Mouse (Mus musculus) frontal cortex, adult 2 months (tissue): ENCODE results near the gene Mydgf. TPM values are rescaled to one million over a fixed set of nuclear protein-coding genes. Genes with fewer than 3 reads are reported as not detected.

Experiments
- DNase-seq, 2 experiments: peaks; one replicate each; pipeline ENCODE4 v3.0.0; 2022; ENCODE audit warnings: low spot score in 1 of 2; ENCODE audit errors: extremely low spot score in 1 of 2
- polyA plus RNA-seq: library from polyadenylated mRNA; depleted of rRNA; stranded (reverse); fragments of >200 nt; gene quantifications from 2 replicates; pipeline ENCODE4 v1.2.3, GENCODE M21; 2012; rRNA removed

Mydgf gene
- 43.1 and 43.8 TPM in 2 replicates for polyA plus RNA-seq

DNA sequence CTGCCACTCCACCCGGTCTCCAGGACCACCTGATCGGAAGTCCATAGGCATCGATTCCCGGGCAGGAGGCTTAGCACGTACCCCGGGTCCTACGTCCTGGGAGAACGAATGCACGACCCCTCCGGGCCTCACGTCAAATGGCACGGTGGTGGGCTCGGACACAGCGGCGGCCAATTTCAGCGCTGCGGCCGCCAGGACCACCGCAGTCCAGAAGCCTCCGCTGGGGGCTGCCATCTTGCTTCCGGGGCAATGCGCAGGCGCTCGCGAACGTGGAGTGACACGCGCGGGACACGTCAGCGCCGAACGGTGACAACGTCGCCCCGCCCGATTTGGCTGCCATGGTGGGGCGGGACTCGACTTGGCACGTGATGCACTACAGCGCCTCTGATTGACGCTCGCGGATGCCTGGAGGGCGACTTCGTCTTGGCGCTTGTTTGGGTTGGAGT lies at the start of gene Mydgf:
Gene Mydgf (minus strand): TSS at position 263 of the 446 bp plus-strand sequence.
- DNase-seq, result peak; percentile 88 to 97

DNA sequence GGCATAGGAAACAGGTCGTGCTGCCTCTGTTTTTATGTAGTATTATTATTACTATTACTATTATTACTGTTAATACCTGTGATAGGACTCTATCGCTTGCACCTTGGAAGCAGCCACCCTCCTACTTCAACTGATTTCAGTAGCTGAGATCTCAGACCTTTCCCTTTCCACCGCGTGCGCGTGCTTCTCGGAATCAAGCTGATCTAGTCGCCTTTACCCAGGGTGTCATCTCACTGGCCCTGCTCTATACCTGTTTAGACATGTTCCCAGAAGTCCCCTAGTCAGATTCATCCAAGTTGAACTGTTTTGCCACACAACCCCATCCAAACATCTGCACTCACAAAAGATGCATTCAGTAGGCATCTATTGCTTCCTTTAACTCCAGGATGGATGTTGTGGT lies 49.7 kb upstream of the Mydgf start:
- DNase-seq, result no peak

DNA sequence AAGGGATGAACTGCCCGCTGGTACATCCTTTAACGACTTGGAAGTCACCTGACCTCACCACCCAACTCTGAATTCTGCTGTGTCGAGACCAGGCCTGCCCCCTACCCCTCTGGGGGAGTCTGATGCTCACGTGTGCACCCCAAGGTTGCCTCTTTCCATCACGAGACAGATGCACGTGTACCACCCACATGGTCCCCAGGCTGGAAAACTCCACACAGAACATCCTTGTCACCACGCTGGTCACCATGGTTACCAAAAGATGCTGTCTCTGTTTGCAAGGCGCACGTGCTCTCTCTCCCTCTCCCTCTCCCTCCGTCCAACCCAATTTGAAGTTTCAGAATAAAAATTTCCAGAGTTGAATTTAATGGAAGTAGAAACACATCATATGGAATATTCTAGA lies 46.2 kb upstream of the Mydgf start:
- DNase-seq, result peak; percentile 83 to 89

DNA sequence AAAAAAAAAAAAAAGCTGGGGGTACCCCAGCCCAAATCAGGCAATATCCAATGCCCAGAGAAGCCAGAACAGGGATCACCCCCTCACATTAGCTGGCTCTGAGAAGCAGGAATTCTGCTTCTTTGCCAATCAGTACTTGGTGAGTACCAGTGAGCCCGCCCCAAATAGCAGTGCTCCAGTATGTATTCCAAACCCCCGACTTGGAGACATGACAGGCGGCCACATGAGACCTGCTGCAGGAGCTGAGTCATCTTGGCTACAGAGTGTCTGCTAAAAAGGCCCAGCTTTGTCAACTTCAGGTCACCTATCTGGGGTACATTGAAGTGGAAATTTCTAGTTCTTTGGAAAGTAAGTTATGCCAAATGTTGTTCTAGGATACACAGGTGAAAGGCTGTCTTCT lies 42.8 kb upstream of the Mydgf start:
- no peak for DNase-seq

DNA sequence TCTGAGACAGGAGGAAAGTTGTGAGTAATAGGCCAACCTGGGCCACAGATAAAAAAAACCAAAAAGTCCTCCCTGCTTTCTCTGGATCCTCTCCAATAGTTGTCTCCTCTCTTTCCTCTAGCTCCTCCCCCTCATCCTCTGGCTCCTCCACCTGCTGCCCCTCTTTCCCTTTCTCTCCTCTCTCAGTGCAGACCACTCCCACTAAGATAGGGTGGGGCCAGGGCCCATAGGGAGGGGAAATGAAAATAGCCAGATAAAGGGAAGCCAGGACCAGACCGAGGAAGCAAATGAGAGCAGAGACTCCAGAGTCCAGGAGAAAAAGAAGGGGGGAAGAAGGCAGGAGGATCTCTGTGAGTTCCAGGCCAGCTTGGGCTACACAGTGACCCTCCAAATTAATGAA lies 41.2 kb upstream of the Mydgf start:
- DNase-seq, result no peak

DNA sequence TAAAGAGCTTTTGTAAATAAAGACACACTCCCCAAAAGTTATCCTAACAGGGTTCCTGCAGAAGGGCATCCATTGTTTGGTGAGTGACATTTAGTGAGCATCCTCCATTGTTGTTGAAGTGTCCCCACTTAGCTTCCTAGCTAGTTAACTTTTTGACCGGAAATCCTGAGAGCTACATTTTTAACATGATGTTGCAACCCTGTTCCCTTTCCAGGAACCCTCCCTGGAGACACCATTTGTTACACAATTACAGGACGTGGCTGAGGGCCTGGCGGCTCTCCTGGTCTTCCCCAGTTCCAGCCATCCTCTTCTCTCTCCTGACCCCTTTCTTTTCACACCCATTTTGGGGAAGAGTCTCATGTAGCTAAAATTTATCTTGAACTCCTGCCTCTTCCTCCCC lies 36.1 kb upstream of the Mydgf start:
- DNase-seq, result no peak

DNA sequence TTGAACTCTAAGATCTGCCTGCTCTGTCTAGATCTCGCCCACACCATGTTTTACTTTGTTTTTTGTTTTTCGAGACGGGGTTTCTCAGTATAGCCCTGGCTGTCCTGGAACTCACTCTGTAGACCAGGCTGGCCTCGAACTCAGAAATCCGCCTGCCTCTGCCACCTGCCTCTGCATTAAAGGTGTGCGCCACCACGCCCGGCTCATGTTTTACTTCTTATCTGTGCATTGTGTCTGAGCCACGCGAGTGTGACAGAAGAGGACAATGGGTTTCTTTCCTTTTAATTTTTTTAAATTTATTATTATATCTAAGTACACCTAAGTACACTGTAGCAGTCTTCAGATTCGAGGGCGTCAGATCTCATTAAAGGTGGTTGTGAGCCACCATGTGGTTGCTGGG lies 35.5 kb upstream of the Mydgf start:
- DNase-seq, result no peak

DNA sequence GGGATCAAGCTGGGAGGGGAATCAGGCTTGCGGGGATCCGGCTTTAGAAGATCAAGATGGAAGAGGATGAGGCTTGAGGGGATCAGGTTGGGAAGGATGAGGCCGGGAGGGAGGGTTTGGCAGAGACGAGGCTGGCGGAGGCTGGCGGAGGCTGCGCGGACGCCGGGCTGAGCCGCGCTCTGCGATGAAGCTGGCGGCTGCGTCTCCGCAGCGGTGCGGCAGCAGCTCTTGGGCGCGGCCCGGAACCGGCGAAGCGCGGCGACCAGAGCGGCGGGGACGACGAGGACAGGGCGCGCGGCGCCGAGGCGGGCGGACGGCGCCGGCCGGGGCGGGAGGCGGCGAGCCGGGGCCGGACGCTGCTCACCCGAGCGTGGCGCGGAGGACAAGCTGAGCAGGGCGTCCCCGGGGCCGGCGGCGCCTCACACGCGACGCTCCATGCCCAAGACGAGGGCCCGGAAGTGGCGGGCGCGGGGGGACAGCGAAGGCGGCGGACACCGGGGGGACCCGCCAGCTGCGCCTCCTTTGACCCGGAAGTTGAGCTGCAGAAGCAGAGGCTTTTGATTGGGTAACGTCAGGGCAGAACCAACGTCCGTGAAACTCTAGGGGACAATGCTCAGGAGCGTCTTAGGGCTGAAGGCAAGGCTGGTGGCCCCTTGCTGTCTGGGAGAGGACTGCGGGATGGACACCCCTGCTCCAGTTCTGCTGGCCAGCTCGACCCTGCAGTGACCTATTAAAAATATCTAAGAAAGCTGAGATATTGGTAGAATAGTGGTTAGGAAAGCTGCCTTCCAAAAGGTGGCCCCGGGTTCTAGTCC lies 34.9 kb upstream of the Mydgf start, which contains the start of gene Dpp9:
Gene Dpp9 (minus strand): TSS at position 529 of the 815 bp plus-strand sequence.
- peak; percentile 94 for DNase-seq

DNA sequence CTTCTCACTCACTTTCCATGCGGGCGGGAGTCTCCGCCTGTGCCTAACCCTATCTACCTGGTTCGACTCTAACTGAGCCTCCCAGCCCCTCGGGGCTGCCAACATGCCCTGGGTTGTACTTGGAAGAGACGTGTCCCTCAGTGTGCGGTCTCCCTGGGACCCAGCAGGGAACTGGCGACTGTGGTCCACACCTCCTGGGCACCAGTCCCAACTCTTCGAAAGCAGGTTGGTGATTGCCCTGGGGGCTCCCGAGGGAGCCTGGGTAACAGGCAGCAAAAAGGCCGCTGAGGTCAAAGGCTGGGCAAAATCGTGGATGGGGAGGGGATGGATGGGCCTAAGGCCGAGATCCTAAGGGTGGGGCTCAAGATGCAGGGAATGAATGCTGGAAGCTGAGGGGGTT lies 34.0 kb upstream of the Mydgf start:
- no peak for DNase-seq

DNA sequence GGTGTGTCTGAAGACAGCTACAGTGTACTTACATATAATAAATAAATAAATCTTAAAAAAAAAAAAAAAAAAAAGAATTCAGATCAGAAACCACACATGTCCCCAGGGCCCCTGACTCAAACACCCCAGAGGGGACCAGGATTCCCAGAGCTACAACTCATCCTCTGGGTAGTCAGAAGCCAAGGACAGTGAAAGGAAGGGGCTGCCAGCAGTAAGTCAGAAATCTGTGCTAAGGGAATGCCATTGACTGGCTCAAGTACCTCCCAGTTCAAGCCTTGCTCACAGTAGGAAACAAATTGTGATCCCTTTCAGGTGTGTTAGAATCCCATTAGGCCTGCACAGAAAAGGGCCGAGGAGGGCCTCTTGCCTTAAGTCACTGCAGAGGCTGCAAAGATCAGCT lies 30.5 kb upstream of the Mydgf start:
- DNase-seq, result no peak

DNA sequence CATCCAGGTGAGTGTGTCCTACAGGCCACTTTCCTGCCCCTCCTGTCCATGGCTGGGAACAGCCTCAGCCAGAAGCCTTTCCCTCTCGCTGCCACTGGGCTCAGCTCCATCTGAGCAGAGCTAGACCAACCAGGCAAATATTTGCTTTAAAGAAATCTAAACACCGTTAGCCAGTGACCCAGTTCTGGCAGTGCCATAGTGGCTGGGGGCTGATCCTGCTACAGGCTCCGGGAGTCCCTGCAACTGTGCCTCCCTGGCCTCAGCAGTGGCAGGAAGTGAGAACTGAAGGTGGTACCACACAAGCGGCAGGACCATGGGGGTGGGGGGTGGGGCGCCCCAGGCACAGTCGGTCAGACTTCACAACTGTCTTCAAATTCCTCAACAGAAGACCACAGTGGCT lies 29.0 kb upstream of the Mydgf start:
- DNase-seq, result no peak

DNA sequence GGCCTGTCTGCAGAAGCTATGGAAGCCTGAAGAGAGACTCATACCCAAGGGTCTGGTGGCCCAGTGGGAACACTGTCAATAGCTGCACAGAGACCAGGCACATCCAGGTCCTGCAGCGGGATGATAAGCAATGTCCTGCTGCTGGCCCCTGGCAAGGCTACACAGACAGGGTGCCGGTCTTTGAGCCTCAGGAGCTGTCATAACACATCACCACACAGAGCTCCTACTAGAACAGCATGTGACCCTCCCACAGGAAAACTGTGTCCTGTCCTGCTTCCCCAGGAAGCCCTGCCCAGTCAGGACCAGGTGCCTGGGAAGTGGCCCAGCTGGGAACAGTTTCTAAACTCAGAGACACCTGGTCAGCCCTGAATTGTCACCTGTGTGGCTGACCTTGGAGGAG lies 27.4 kb upstream of the Mydgf start:
- no peak for DNase-seq

DNA sequence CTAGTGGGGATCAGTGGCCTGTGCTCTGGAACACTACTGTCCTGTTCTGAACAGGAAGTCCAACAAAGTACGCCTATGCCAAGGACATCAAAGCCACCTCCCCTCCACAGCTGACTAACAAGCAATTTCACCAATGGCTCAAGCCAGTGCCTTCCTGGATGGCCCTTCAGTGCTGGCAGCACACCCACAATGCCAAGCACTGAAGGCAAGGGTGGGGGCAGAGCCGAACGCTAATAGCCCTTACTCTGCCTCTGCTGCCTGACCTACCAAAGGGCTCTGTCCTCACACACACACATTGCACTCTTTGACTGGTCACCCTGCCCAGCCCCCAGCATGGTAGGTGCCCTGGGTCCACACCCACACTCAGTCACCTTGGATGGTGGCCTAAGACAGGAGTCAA lies 25.1 kb upstream of the Mydgf start:
- DNase-seq, result no peak

DNA sequence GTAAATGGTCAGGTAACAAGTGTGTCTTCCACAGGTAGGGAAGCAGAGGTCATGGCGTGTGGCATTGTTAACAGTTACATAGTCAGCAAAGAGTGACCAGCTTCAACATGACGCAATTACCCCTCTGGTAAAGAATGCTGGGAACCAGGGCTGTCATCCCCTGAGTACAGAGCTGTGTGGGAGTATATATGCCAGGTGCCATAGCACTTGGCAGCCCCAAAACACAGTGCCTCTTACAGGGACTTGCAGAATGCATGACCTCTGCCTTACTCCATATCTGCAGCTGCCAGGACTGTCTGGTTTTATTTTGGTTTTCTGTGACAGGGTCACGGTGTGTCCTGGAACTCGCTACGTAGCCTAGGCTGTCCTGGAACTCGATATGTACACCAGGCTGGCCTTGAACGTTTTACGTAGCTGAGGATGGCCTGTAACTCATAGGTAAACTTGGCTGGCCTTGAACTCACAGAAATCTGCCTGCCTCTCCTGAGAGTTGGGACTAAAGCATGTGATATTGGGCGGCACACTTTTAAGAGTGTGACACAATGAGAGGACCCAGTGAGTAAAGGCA lies 24.3 kb upstream of the Mydgf start:
- no peak for DNase-seq

DNA sequence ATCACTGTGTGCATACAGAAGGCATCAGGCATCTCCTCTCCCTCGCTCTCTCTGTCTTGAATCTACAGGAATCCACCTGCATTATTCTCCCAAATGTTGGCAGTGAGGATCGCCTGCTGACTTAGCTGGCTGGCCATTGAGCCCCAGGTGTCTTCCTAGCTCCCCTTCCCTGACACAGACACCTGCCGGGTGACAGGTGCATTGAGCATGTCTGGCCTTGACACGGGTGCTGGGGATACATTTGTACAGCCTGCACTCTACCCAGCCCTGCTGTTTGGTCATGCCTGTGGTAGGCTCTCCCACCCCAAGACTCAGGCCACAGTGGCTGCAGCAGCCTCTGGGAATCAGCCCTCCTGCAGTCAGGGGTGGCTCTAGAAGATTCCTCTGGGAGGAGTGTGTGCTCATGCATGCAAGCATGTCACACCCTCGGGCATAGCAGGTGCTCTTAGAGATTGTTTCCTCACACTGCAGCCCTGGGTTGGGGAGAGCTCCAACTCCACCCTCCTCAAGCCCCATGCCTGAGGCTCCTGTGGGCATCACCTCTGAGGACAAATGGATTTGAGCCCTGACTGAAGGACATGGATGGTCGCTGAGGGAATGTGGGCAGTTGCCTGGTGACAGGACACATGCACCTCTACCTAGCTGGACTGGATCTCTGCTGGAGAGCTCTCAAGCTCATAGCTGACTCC lies 23.4 kb upstream of the Mydgf start:
- no peak for DNase-seq

DNA sequence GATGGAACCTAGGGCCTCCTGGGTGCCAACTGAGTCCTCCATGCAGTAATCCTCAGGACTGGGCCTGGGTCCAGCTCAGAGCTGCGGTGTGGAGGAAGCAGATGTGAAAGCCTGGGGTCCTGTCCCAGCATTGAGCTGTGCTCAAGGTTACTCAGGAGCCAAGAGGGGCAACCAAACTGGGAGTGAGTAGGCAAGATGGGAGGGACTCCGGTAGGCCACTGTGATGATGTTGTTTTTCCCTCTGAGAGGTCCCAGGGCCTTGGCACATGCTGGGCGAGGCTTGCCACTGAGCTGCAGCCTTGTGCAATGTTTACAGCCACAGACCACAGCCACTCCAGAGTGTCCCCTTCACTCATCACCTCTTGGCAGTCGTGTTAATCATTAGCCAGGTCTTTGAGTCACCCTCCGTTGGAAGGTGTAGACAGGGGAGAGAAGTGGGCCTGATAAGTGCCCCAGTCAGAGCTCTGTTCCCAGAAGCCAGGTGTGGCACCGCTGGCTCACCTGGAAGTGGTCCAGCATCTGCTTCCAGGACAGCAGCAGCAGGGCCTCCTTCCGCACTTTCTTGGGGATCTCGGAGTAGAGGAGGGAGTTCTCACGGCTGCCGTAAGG lies 22.7 kb upstream of the Mydgf start:
- DNase-seq, result no peak

DNA sequence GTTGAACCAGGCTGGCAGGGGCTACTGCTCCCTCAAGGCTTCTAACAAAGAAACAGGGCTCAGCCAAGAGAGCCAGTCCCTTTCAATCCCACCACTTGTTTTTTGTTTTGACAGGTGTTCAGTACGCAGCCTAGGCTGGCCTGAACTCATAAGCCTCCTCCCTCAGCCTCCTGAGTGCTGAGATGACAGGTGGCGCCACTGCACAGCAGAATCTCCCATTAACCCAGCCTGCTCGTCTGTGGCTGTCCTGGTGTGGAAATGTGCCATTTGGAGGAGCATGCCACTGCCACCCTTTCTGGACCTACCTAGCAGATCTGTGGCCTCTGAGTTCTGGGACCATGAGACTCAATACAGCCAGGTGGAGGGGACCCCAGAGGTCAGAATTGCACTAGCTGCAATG lies 20.0 kb upstream of the Mydgf start:
- DNase-seq, result no peak

DNA sequence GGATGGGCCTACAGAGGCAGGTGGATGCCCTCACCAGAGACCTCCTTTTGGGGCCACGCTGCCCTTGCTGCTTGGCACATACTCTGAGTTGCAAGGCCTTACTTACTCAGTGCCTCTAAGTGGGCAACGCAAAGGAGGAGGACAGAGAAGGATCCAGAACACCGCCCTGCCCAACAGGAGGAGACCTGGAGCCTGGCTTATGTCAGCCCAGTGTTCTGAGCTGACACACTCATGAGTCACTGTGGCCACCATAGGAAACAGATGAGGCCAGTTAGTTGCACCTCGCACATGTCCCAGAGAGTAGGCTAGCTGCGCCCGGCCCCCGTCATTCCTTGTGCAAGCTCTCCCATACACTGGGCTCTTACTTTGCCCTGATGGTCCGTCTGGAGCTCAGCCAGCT lies 18.8 kb upstream of the Mydgf start:
- no peak for DNase-seq

DNA sequence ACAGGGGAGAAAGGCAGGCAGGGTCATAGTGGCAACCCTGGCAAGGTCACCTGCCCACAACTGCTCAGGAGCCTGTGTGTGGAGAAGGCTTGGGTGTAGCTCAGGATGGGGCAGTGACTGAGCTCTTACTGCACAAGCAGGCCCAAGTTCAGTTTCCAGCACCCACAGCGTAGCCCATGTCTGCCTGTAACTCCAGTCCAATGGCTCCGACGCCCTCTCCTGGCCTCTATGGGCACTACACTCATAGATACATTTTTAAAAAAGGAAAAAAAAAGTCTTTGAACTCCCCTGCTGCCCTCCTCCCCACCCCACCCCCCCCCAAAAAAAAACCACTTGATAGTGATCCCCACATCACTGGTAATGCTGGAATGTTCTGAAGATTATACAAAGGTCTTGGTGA lies 17.9 kb upstream of the Mydgf start:
- no peak for DNase-seq

DNA sequence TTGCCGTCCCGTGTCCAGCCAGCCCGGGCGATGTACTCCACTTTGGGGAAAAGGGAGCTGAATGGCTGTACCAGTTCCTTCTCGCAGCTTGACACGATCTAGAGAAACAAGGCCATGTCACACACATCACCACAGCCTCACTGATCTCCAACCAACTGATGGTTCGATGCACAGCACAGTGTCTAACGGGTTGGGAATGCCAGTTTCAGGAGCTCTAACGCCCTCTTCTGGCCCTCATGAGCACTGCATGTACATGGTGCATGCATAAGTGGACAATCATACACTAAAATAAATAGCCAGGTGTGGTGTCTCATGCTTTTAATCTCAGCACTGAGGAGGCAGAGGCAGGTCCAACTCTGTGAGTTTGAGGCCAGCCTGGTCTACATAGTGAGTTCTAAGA lies 16.9 kb upstream of the Mydgf start:
- DNase-seq, result no peak

DNA sequence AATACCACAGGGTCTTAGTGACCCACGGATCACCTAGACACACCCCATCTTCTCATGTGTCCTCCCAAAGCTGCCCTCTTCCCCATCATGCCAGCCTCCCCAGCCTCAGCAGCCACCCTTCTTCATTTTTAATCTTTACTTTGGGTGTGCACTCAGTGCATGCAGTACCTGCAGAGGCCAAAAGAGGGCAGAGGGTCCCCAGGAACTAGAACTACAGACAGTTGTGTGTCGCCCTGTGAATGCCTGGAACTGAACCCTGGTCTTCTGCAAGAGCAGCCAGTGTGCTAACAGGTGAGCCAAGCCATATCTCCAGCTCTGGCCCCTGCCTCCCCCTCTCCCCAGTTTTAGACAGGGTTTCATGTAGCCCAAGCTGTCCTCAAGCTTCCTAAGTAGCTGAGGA lies 13.1 kb upstream of the Mydgf start:
- no peak for DNase-seq
